Mouse (Mus musculus) gastrocnemius, postnatal 36 days (tissue): Measurements from ENCODE around the gene Ncoa5. TPM values are rescaled to one million over a fixed set of nuclear protein-coding genes. Genes with fewer than 3 reads are reported as not detected.

ENCODE experiments used
- DNase-seq, 2 experiments: peaks; one replicate each; pipeline ENCODE4 v3.0.0; 2022
- intact Hi-C: fragments of 180-260 bp; cut with DNase I; formaldehyde crosslinking; loops from one replicate; pipeline ENCODE4 v1.15.1; 2025
- total RNA-seq, 2 experiments: library from RNA; stranded (reverse); gene quantifications; 2 replicates each; pipeline ENCODE4 v1.2.3; 2021

Ncoa5 gene
- total RNA-seq, 2 experiments from 2014 or later = 10.3 to 11.7 TPM

DNA sequence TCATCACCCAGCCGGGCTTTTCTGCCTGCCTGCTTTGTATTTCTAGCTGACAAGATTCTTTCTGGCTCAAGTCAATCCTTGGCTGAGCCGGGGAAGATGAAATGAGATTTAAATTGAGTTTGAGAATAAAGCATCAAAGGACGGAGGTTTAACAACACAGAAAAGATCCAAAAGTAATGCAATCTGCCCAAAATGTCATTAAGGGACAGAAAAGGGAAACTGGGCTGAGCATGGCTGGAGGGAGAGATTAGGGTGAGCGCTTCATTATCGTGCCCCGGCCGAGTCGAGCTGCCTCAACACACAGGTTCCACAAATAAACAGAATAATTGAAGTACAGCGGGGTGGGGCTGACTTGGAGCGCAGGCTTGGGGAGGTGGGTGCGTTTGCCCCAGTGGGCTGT, 16.9 kb upstream of the Ncoa5 start:
- no peak for DNase-seq
- intact Hi-C loops = no loop called here

DNA sequence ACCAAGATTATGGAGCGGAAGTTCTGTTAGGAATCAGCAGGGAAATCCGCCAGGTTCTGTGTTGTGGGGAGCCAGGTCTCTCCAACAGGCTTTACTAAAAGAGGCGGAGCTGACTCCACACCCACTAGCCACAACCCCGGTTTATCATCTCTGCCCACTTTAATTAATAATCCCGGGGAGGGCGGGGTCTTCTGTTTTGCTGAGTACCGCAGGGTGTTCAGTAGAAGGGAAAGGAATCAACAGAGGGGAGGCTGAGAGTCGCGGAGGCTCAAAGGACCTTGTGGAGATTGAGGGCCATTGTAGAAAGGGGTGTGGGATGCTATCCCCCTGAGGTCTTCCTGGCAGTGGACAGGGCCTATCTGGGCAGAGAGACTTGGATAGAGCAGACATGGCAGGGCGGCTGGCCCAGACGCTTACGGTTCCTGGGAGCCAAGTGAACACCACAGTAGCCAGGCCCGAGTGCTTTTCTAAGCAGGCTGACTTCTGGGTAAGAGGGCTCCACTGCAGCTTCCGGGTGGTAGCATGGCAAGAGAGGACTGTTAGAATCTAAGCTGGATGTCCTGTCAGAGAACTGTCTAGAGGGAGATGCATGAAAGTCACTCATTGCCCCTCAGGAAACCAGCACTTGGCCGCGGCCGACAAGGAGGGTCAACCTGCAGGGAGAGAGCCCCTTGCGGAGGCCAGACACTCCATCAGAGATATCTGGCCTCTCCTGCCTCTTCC, 16.3 kb upstream of the Ncoa5 start:
- no peak for DNase-seq
- intact Hi-C loops = no loop called here

DNA sequence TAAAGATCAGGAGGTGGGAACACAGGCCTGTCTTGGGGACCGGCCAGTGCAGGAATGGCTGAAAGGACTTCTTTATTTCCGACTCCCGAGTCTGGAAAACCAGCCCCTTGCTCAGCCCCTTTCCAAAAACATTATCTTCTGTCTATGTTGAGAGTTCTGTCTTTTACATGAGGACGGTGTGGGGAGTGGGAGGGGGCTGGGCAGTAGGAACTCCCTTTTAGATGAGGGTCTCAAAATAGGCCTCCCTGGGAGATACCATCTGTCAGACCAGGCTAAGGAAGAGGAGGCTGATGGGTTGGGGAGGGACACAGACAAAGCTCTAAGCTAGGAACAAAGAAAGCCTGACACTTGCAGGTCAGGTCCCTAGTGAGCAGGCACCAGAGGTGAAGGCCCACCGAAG, 14.4 kb upstream of the Ncoa5 start:
- intact Hi-C loops = no loop called here
- no peak for DNase-seq

DNA sequence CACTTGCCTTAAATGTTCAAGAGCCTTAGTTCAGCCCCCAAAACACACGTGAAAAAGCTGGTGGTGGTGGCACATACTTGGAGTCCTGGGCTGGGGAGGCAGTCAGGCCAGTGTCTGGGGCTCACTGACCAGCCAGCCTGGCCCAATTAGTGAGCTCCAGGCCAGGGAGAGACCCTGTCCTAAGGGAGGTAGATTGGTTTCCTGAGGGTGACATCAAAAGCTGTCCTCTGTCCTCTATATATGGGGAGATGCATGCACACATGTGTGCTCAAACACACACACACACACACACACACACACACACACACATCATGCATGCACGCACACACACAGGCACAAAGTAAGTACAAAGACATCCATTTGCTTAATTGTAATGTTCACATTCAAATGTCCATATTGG, 9.1 kb upstream of the Ncoa5 start:
- no peak for DNase-seq
- intact Hi-C loops = no loop called here

- no peak for DNase-seq
- intact Hi-C loops = no loop called here
These were observed 8.5 kb upstream of the Ncoa5 start for GRCm38 (mm10) chr2:165043090-165043636.

DNA sequence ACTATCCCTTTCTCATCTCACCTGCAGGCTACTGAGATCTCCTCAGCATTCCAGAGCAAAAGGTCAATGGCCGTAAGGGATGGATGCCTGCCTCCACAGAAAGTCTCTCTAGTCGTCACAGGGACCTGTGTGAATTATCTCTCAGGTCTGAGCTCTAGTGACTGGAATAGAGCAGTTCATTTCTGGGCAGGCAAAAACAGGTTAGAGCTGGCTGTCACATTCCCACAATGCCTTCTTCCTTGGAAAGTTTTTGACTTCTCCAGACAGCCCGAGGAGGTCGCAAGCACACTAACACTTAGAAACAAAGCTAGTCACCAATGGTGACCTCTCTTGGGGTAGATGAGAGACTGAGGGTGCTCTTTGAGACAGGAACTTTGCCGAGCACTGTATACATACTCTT, 7.5 kb upstream of the Ncoa5 start:
- no peak for DNase-seq
- intact Hi-C loops = no loop called here

DNA sequence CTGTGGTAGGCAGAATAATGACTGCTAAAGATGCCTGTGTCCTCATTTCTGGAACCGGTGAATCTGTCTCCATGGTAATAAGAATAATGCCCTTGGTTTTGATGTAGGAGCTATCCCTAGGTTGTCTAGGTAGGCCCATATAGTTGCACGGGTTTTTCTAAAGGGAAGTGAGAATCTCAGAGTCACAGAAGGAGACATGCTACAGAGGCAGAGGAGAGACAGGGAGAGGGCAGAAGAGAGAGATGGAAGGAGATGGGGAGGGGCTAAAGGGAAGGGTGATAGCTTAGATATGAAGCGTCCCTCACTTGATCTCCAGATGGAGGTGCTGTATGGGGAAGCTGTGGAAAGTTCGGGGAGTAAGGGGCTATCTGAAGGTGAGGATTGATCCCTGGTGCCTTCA, 2.7 kb upstream of the Ncoa5 start:
- no peak for DNase-seq
- intact Hi-C loops = loop anchor here (5.0 to 10.0 kb wide), 2 partner anchors 213 to 635 kb away; partner anchors contain the start of genes Rbpjl, Spata25 and Zswim1

- no peak for DNase-seq
- intact Hi-C loops = loop anchor here (5.0 to 10.0 kb wide), 2 partner anchors 210 to 633 kb away; partner anchors contain the start of genes Rbpjl, Spata25 and Zswim1
These were observed 378 bp upstream of the Ncoa5 start for GRCm38 (mm10) chr2:165035058-165035431.

DNA sequence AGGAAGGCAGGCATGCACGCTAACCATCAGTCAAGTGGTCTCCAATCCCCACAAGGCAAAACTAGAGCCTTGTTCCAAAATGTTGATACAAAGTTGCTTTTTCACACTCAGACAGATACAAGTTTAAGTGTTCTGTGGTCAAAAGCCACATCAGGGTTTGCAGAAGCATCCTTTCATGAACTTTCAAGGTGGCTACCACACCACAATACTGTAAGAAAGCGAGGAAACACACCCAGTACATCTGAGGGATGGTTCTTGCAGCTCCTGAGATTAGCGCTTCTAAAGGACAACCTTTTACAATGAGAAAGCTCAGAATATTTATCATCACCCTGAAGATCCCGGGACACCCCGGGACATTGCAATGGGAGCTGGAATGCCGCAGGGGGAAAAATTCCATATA, 1.4 kb downstream of the Ncoa5 start:
- intact Hi-C loops = loop anchor here (10.0 kb wide), 1 partner anchor 209 kb away; the partner anchor contains the start of genes Spata25 and Zswim1
- DNase-seq = no peak

DNA sequence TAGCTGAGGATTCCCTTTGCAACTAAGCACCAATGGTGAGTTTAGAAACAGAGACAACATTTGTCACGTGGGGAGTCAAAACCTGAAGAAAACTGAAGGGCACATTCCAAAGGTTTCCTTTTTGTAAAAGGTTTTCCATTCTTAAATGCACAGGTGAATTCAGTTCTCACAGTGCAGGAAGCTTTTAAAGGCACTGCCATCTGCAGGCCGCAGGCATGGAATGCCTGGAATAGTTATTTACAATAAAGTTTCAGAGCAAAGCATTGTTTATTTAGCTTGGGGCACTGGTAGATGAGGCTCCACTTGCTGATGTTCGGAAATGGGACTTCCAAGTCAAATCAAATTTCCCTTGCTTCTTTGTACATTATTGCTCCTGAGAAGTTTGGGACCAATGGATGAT, 2.1 kb downstream of the Ncoa5 start:
- intact Hi-C loops = loop anchor here (10.0 kb wide), 1 partner anchor 208 kb away; the partner anchor contains the start of genes Spata25 and Zswim1
- no peak for DNase-seq

DNA sequence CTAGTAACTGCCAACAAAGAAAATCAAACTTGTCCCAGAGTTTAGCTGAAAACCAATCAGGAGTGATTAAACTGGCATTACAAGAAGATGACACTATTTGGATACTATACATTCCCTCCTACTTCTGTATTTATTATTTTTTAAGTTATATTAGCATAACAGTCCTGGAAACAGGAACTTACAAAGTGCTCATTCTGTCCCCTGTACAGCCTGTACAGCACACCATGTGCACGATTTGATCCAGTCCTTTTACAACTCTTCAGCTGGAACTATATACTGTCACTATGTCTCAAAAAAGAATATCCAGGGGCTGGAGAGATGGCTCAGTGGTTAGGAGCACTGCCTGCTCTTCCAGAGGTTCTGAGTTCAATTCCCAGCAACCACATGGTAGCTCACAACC, 7.5 kb downstream of the Ncoa5 start:
- intact Hi-C loops = loop anchor here (5.0 kb wide), 1 partner anchor 70 kb away; no protein-coding TSS in a partner anchor

GRCm38 (mm10) chr2:165020490-165020889, 14.2 kb downstream of the Ncoa5 start:
- intact Hi-C loops = no loop called here
- DNase-seq = no peak

More for the DNA sequence above, 7.5 kb downstream of the Ncoa5 start:
- DNase-seq = no peak

DNA sequence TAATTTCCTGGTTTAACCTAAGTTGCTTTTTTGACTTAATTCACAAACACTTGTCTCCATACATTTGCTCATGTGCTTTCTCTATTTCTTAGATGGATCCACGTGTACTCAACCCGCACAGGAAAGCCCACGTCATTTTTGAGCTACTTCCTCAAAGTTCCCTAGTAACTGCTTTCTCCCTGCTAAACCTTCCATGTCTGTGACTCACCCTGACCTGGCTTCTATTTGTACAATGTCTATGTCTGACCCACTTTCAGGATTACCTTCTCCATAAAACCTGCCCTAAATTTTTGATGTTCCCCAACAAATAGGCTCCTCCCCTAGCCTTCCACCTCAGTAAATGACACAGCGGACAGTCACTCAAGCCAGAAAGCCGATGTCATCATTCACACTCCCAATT, 19.7 kb downstream of the Ncoa5 start:
- intact Hi-C loops = no loop called here
- DNase-seq = no peak

DNA sequence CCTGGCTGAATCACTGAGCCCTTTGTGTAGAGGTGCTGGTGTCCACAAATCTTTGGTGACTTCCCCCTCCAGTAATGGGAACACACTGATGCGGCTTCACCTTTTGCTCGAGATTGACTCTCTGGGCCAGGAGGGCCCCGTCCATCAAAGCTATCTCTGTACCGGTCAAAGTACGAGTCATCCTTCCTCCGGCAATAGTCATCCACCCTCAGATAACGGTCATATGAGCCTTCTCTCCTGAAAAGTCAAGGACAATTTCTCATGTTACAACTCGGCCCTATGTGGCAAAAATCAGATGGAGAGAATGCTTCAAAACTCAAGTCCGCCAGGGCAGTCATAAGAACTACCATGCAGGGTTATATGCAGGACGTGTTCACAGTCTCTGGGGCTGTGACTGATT, 24.3 kb downstream of the Ncoa5 start:
- intact Hi-C loops = no loop called here

GRCm38 (mm10) chr2:165009581-165009980, 25.1 kb downstream of the Ncoa5 start:
- intact Hi-C loops = no loop called here
- DNase-seq = no peak

More for the DNA sequence above, 24.3 kb downstream of the Ncoa5 start:
- DNase-seq = no peak

- no peak for DNase-seq
- intact Hi-C loops = no loop called here
These were observed 25.5 kb downstream of the Ncoa5 start for GRCm38 (mm10) chr2:165009161-165009560.

GRCm38 (mm10) chr2:165007986-165008385, 26.7 kb downstream of the Ncoa5 start:
- no peak for DNase-seq
- intact Hi-C loops = no loop called here

- intact Hi-C loops = no loop called here
- no peak for DNase-seq
These were observed 27.9 kb downstream of the Ncoa5 start for GRCm38 (mm10) chr2:165006813-165007212.

DNA sequence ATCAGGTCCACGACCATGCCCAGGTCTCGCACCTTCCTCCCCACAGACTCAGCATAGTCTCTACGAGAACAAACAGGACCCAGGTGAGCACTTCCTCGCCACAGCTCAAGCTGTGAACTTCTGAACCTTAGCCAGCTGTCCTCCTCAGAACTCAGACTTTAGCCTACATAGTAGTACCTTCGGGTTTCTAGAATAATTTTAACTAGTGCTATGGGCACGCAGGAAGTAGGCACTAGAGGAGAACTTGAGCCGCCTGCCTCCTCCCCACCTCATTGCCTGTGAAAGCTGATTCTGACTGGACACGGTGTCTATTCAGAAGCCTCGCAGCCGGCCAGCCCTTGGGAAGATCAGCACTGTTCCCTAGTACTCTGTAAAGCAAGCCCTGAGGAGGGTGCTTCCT, 30.4 kb downstream of the Ncoa5 start:
- DNase-seq = no peak
- intact Hi-C loops = no loop called here

DNA sequence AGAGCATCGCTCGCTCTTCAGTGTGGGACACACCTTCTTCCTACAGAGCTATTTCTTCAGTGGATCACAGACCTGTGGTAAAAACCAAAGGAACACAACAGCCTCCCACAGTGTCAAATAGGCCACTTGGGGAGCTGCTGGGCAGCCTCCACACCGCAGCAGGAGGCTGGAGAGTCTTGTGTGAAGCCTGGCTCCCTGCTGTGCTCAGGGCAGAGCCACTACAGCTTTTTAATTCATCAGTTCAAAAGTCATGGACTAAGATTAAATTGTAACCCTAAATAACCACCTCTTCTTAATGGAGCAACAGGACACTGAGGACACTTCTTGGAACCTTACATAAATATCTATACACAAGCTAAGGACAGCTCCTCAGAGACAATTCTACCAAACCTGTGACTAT, 31.6 kb downstream of the Ncoa5 start:
- intact Hi-C loops = no loop called here
- no peak for DNase-seq

- DNase-seq = no peak
- intact Hi-C loops = no loop called here
These were observed 32.7 kb downstream of the Ncoa5 start for GRCm38 (mm10) chr2:165001958-165002357.
